Mouse (Mus musculus) embryo, embryonic 11.5 days (tissue): ENCODE measurements around the gene Adgrg6.

Experiments used
- DNase-seq: peaks from one replicate; pipeline ENCODE4 v3.0.0-alpha.2; 2012; ENCODE audit warnings: low read depth, low spot score

Adgrg6 gene

GRCm38 (mm10) chr10:14544941-14545717, at the start of gene Adgrg6:
Adgrg6 (minus strand) TSS chr10:14545659.
- DNase-seq = peak; percentile 19

DNA sequence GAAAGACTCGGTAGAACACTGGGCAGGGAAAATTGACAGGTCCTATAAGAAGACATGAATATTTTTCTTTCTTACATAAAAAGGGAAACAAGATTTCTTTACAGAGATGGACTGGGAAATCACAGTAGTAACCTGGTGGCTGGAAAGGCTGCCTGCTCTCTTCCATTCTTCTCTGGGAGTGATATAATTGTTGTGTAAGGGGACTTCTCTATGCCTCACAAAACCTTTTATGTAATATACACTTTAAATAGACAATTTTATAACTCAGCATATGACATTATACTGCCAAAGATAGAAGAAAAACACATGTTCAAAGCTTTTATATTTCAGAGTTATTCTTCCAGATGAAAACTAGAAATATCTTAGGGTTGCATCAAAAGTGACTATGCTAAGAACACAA, 46.8 kb upstream of the Adgrg6 start:
- no peak for DNase-seq

DNA sequence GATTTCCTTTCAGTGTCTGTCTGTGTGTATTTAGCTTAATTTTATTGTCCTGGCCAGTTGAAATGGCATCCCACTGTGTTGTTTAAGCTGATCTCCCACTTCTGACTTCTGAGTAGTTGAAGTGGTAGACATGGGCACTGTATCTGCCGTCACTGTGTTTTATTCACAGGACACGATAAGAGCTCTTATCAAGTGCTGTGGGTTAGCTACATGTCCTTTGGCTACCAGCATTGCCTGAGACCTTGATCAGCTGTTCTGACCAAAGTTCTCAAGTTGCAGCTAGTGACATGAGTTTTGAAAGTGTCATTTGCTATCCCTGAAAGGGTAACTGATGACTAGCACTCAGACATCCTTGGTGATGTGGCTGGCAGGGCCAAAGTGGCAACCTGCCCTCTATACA, 45.4 kb upstream of the Adgrg6 start:
- no peak for DNase-seq

GRCm38 (mm10) chr10:14589667-14590066, 44.2 kb upstream of the Adgrg6 start:
- no peak for DNase-seq

- no peak for DNase-seq
Observed at GRCm38 (mm10) chr10:14583496-14583895, 38.0 kb upstream of the Adgrg6 start.

DNA sequence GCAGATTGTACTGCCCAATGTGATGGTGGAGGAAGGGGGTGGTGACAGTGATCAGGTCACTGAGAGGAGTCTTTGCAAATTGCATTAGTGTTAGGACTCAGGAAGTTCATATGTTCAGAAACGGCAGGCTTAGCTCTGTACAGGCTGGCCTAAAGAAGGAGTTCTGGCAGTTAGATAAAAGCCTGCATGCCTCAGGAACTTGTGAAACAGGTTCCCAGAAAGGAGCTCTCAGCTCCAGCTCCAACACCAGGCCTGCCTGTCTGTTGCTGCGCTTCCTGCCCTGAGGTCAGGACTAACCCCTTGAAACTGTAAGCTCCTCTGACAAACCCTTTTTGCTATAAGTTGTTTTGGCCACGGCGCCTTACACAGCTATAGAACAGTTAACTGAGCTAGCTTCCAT, 28.8 kb upstream of the Adgrg6 start:
- no peak for DNase-seq

DNA sequence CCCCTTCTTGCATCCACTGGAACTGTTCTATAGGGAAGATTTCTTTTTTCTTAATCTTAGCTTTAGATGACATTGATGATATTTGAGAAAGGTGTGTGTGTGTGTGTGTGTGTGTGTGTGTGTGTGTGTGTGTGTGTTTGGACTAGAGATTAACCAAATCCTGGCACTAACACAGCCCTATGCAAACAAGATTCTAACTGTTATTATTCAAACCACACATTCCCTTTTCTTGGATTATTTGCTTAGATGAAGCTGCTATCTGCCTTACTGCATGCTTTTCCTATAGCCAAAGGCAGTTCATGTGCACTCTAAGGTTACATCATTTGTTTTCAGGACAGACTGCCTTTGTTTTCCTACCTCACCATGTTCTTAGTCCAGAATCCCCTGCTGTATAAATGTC, 25.7 kb upstream of the Adgrg6 start:
- DNase-seq = no peak

- no peak for DNase-seq
Observed at GRCm38 (mm10) chr10:14570616-14571015, 25.2 kb upstream of the Adgrg6 start.

- no peak for DNase-seq
Observed at GRCm38 (mm10) chr10:14546111-14546551, 672 bp upstream of the Adgrg6 start.

DNA sequence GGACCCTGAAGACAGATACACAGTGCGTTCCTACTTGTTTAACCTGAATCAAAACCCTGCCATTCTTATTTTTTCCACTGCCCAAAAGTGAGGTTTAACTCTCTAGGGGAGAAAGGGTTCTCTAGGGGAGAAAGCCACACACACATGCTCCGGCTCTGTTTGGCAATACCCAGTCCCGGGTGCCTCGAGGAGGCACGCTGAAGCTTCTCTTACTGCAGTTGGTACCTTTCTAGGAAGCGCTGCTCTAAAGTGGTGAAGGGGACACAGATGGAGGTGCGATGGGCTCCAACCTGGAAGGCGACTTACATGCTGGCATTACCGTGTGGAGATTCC, 885 bp downstream of the Adgrg6 start:
- DNase-seq = no peak

GRCm38 (mm10) chr10:14543511-14544067, 1.9 kb downstream of the Adgrg6 start:
- DNase-seq = no peak

- no peak for DNase-seq
Observed at GRCm38 (mm10) chr10:14537102-14537501, 8.4 kb downstream of the Adgrg6 start.

DNA sequence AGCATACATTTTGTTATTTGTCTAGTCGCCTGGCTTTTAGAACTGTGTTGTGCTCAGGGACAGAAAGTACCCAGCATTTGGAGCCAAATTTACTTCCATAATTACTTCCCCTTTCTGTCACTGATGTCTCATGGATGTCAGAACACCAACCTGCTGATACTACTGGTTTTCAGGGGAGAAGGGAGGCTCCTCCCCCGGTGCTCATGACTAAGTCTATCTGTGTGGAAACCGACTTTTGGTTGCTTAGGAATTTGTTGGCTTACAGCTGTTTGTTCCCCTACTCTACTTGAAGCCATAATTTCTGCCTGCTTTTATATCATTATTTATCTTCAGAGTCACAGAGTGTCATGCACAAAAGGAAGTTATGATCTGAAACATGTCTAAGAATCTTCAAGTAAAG, 14.4 kb downstream of the Adgrg6 start:
- DNase-seq = no peak

DNA sequence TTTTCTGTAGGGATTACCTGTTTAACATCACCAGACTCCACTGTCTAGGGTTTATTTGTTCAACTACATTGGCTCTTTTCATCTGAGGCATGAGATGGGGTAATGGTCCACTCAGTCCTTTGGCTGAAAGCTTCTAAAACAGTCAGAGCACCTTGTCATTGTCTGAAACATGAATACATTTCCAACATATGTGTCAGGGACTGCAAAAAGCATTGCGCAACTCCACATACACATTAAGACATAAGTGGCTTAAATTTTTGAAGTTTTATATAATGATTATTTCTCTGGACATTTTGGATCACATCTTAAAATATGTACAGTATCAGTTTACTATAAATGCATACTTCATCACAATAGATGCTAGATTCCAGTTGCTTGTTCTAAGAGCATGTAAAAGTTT, 14.8 kb downstream of the Adgrg6 start:
- no peak for DNase-seq

DNA sequence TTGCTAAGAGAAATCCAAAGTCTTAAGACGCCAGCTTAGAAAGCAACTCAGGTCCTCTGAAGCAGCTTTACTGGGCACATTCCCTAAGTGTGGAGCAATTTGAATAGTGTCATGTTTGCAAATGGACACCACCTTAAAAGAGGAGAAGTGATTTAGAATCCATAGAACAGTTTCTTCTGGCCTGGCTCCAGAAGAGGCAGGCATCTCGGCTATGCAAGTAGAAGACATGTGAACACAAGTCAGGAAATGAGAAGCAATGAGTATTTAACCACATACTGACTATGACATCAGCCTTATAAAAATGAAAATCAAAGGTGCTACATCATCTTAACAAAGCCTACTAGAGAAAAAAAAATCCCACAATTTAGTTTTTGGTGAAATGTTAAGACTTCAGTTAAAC, 17.7 kb downstream of the Adgrg6 start:
- DNase-seq = no peak

DNA sequence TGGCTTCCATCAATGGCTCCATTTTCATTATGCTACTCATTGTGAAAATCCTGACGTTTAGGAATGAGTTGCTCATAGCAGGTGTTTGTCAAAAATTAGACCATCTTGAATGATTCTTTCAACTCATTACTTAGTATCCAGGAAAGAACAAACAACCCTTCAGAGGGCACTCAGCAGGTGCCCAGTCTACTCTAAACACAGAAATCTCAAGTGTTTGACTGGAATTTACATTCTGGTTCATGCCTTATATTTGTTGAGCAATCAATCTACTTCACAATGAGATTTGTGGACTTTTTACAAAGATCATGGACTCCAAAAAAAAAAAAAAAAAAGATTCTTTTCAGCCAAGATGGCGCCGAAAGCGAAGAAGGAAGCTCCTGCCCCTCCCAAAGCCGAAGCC, 22.7 kb downstream of the Adgrg6 start:
- DNase-seq = no peak

GRCm38 (mm10) chr10:14520912-14521675, 24.4 kb downstream of the Adgrg6 start:
- DNase-seq = no peak

- no peak for DNase-seq
Observed at GRCm38 (mm10) chr10:14517909-14518308, 27.6 kb downstream of the Adgrg6 start.

DNA sequence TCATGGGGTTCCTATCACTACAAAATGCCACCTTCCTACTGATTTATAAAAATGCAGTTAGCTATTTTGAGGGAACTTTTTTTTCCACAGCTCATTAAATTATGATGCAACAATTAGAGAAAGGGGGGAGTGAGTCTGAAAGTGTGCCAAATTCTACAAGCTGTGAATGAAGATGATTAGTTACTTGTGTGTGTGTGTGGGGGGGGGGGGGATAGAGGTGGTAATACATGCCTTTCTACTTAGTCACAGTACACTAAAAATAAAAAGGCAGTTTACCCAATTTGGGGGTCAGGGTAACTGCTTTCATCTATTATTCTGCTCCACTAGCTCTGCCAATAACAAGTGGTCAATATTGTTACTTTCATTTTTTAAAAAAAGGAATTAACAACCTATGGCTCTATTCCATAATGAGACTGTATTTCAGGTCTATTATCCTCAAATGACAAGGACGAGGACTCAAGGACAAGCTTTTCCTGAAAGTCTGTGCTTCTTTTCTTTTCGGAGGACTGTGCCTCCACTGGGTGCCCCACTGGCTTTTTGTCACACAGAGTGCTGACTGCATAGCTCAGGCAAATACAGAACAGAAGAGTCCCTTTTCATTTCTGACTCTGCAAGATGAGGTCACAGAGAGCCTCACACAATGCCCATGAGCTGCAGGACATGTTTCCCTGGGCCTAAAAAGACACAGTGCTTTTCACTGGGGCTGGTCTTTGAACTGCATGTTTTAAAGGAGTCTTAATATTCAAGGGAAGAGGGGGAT, 33.4 kb downstream of the Adgrg6 start:
- DNase-seq = no peak

- no peak for DNase-seq
Observed at GRCm38 (mm10) chr10:14511157-14511556, 34.3 kb downstream of the Adgrg6 start.

- DNase-seq = no peak
Observed at GRCm38 (mm10) chr10:14495658-14496057, 49.8 kb downstream of the Adgrg6 start.

GRCm38 (mm10) chr10:14495204-14495603, 50.3 kb downstream of the Adgrg6 start:
- no peak for DNase-seq
